Mouse (Mus musculus) C2C12 (cell line): ENCODE data around the gene Zscan22.

Experiments
- CEBPB ChIP-seq: IDR thresholded peaks from one replicate; pipeline ENCODE4 v1.6.1; 2011; ENCODE audit warnings: low read depth, mild to moderate bottlenecking, control low read depth, moderate library complexity
- CTCF ChIP-seq: IDR thresholded peaks from one replicate; pipeline ENCODE4 v1.5.1; 2011; ENCODE audit not compliant: control insufficient read depth, insufficient read depth, insufficient read length
- FOSL1 ChIP-seq: IDR thresholded peaks from one replicate; pipeline ENCODE4 v1.8.0; 2011; ENCODE audit warnings: mild to moderate bottlenecking, low read length; ENCODE audit not compliant: poor library complexity, insufficient read depth, severe bottlenecking
- MAX ChIP-seq: IDR thresholded peaks from one replicate; pipeline ENCODE4 v1.6.1; 2011; ENCODE audit warnings: mild to moderate bottlenecking, control low read depth
- MYOD1 ChIP-seq: IDR thresholded peaks from one replicate; pipeline ENCODE4 v1.6.1; 2011; ENCODE audit warnings: low read depth; ENCODE audit not compliant: control insufficient read depth, insufficient read length
- USF1 ChIP-seq: IDR thresholded peaks from one replicate; pipeline ENCODE4 v1.6.1; 2011; ENCODE audit warnings: low read depth, mild to moderate bottlenecking, control low read depth, moderate library complexity

- TF ChIP-seq CTCF (no peak), MAX (peak; percentile 77), CEBPB (no peak), FOSL1 (no peak), USF1 (peak; percentile 15), MYOD1 (no peak)
These were observed at the start of gene Zscan22 for GRCm38 (mm10) chr7:12897655-12898410.
